9 mouse cellular contexts compared by ENCODE assay signal in the genomic region with DNA sequence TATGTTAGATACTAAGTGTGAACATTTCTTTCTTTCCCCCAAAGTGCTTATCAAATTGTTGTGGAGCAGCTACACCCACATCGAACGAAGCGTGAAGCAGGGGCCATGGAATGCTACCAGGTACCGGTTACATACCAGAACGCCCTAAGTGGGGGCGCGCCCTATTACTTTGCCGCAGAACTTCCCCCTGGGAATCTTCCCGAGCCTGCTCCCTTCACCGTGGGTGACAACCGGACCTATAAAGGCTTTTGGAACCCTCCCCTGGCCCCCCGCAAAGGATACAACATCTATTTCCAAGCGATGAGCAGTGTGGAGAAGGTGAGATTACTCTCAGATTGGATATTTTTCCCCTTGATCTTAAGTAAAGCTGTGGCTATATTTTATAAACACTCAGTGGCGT.
DNase-seq lines count a peak whose midpoint lies in the region; ATAC-seq lines count a peak whose summit lies in the region.
"Had no signal": no experiment of that assay in that cellular context is flagged by ENCODE, and none has a peak within 500 bp of the region (broad histone marks: within the 10 kb centered on the region; RNA-seq: fewer than 3 reads in every experiment).

No protein-coding gene starts in this region.

- 0 out of 2 replicates have a peak, but pooled peaks cover 5% of the 10 kb centered on the region for H3K4me1 ChIP-seq in neural tube, embryonic 11.5 days (ENCODE audit: control insufficient read depth, insufficient read depth, low read length)
- peaks cover 22% of the 10 kb centered on the region for H3K4me1 ChIP-seq in hindbrain, embryonic 13.5 days (replicated peaks)
- H3K4me1 ChIP-seq in midbrain, embryonic 16.5 days (ENCODE audit: control insufficient read depth, insufficient read depth, low read length) = peaks cover 9% of the 10 kb centered on the region
- H3K4me1 ChIP-seq: megakaryocyte, embryonic 14.5 days had no signal

- no peaks in the 10 kb centered on the region for H3K36me3 ChIP-seq in neural tube, embryonic 11.5 days (ENCODE audit: control insufficient read depth, insufficient read depth, low read length)
- no peaks in the 10 kb centered on the region for H3K36me3 ChIP-seq in hindbrain, embryonic 13.5 days
- no peaks in the 10 kb centered on the region for H3K36me3 ChIP-seq in midbrain, embryonic 16.5 days (ENCODE audit: control insufficient read depth, insufficient read depth, low read length)

- peak; percentile 9; the same call in 1 of the 2 replicates for ATAC-seq in neural tube, embryonic 11.5 days (ENCODE audit: insufficient read depth, low FRiP score, low TSS enrichment)
- peak; percentile 44 for ATAC-seq in hindbrain, embryonic 13.5 days (ENCODE audit: low FRiP score)
- peak; percentile 54 for ATAC-seq in midbrain, embryonic 16.5 days
- no peak for ATAC-seq in CD4-positive, CD25-positive, alpha-beta regulatory T cell, adult 4 months

- WGBS in neural tube, embryonic 11.5 days = 37% methylated on average over 14 of the region's 14 CpGs
- WGBS in hindbrain, embryonic 13.5 days = 15% methylated on average over 14 of the region's 14 CpGs
- WGBS in midbrain, embryonic 16.5 days = 11% methylated on average over 14 of the region's 14 CpGs

- no peak overlapping the region; the same call in 1 of the 2 replicates for H3K9ac ChIP-seq in neural tube, embryonic 11.5 days (ENCODE audit: low read length)
- no peak overlapping the region for H3K9ac ChIP-seq in hindbrain, embryonic 13.5 days
- H3K9ac ChIP-seq in midbrain, embryonic 16.5 days (ENCODE audit: low read depth, low read length) = peak overlapping the region; percentile 39; the same call in 1 of the 2 replicates

- no peaks in the 10 kb centered on the region for H3K27me3 ChIP-seq in neural tube, embryonic 11.5 days (ENCODE audit: control insufficient read depth, insufficient read depth, low read length)
- no peaks in the 10 kb centered on the region for H3K27me3 ChIP-seq in hindbrain, embryonic 13.5 days
- no peaks in the 10 kb centered on the region for H3K27me3 ChIP-seq in midbrain, embryonic 16.5 days (ENCODE audit: control insufficient read depth, insufficient read depth, low read depth, low read length)
- H3K27me3 ChIP-seq: megakaryocyte, embryonic 14.5 days had no signal

- DNase-seq in neural tube, embryonic 11.5 days (ENCODE audit: low spot score) = peak; percentile 19
- DNase-seq in neural tube, embryonic 10.5 days (ENCODE audit: extremely low spot score, low spot score) = no peak
- DNase-seq in embryo, embryonic 11 days = peak; percentile 7
- no peak for DNase-seq in B cell, adult 2 months
- DNase-seq: adrenal gland, postnatal 36 days had no signal

- H3K27ac ChIP-seq in neural tube, embryonic 11.5 days (ENCODE audit: low read depth, low read length) = no peak overlapping the region
- H3K27ac ChIP-seq in hindbrain, embryonic 13.5 days = peak overlapping the region; percentile 72
- H3K27ac ChIP-seq in midbrain, embryonic 16.5 days (ENCODE audit: low read length) = peak overlapping the region; percentile 62

- no peaks in the 10 kb centered on the region for H3K9me3 ChIP-seq in neural tube, embryonic 11.5 days (ENCODE audit: control insufficient read depth, low read length)
- H3K9me3 ChIP-seq in hindbrain, embryonic 13.5 days = no peaks in the 10 kb centered on the region
- H3K9me3 ChIP-seq in midbrain, embryonic 16.5 days (replicated peaks; ENCODE audit: control insufficient read depth, low read length, poor library complexity, severe bottlenecking) = no peaks in the 10 kb centered on the region
- H3K9me3 ChIP-seq: megakaryocyte, embryonic 14.5 days had no signal

- no peak overlapping the region for H3K4me3 ChIP-seq in neural tube, embryonic 11.5 days (ENCODE audit: low read depth, low read length)
- peak overlapping the region; percentile 18; the same call in 1 of the 2 replicates for H3K4me3 ChIP-seq in hindbrain, embryonic 13.5 days
- H3K4me3 ChIP-seq in midbrain, embryonic 16.5 days (ENCODE audit: low read depth, low read length) = peak overlapping the region; percentile 5; the same call in 1 of the 2 replicates

- H3K4me2 ChIP-seq in neural tube, embryonic 11.5 days (ENCODE audit: low read depth) = 0 out of 2 replicates have a peak overlapping the region, but pooled peaks have one; percentile 25
- peak overlapping the region; percentile 50 for H3K4me2 ChIP-seq in hindbrain, embryonic 13.5 days
- H3K4me2 ChIP-seq in midbrain, embryonic 16.5 days (ENCODE audit: low read length) = peak overlapping the region; percentile 43

Comparison
In these comparisons a context has a peak if more than half of its experiments do, and no peak if none do; other contexts are left out.
1. DNase-seq: peak in neural tube, embryonic 11.5 days (single experiment) and embryo, embryonic 11 days (single experiment); none in neural tube, embryonic 10.5 days (single experiment) and B cell, adult 2 months (0 of 2).
2. Peak in every context shown above with its lines, with median percentiles within 50 percentile points of each other: H3K4me2 ChIP-seq.